Mouse (Mus musculus) E14TG2a.4 (cell line): ENCODE data around the gene Slc9a9.

ENCODE experiments used
- H3K27me3 ChIP-seq: 2 replicates; pipeline ENCODE4 v1.6.1; 2014; ENCODE audit warnings: low read length, control low read depth; ENCODE audit not compliant: insufficient read depth
- H3K36me3 ChIP-seq: 2 replicates; pipeline ENCODE4 v1.6.1; 2014; ENCODE audit warnings: low read length, control low read depth; ENCODE audit not compliant: insufficient read depth
- H3K4me1 ChIP-seq: replicated peaks from 2 replicates; pipeline ENCODE4 v1.6.1; 2014; ENCODE audit warnings: low read depth, low read length, control low read depth
- H3K4me3 ChIP-seq: replicated peaks from 2 replicates; pipeline ENCODE4 v1.5.1; 2014; ENCODE audit warnings: mild to moderate bottlenecking, low read length
- H3K9me3 ChIP-seq: 2 replicates; pipeline ENCODE4 v1.6.1; 2014; ENCODE audit warnings: low read length, control low read depth
- CTCF ChIP-seq: conservative IDR thresholded peaks from 2 replicates; pipeline ENCODE4 v1.5.1; 2014; ENCODE audit warnings: low read length
- NANOG ChIP-seq: IDR thresholded peaks from 2 replicates; pipeline ENCODE4 v1.6.1; 2014; ENCODE audit warnings: borderline replicate concordance, low read length, mixed read lengths
- POU5F1 ChIP-seq: IDR thresholded peaks from 2 replicates; pipeline ENCODE4 v1.6.1; 2014; ENCODE audit warnings: low read length, borderline replicate concordance

The Slc9a9 gene

GRCm38 (mm10) chr9:95208681-95209080 is 539.0 kb downstream of the Slc9a9 start:
- no peak for TF ChIP-seq CTCF
- no peak for TF ChIP-seq POU5F1
- no peak for TF ChIP-seq NANOG
- no peak overlapping the region for H3K4me3 ChIP-seq
- H3K9me3 ChIP-seq, result no peaks in the 10 kb centered on the region
- H3K36me3 ChIP-seq, result no peaks in the 10 kb centered on the region
- H3K27me3 ChIP-seq, result no peaks in the 10 kb centered on the region
- H3K4me1 ChIP-seq, result no peaks in the 10 kb centered on the region

GRCm38 (mm10) chr9:95220009-95220408 is 550.3 kb downstream of the Slc9a9 start:
- no peaks in the 10 kb centered on the region for H3K27me3 ChIP-seq
- no peak for TF ChIP-seq NANOG
- no peak for TF ChIP-seq CTCF
- no peak for TF ChIP-seq POU5F1
- no peaks in the 10 kb centered on the region for H3K36me3 ChIP-seq
- H3K4me3 ChIP-seq, result no peak overlapping the region
- H3K4me1 ChIP-seq, result no peaks in the 10 kb centered on the region
- no peaks in the 10 kb centered on the region for H3K9me3 ChIP-seq

GRCm38 (mm10) chr9:95221310-95221709 is 551.6 kb downstream of the Slc9a9 start:
- Histone ChIP-seq H3K27me3 (no peaks in the 10 kb centered on the region), H3K4me1 (no peaks in the 10 kb centered on the region), H3K9me3 (no peaks in the 10 kb centered on the region), H3K4me3 (no peak overlapping the region), H3K36me3 (no peaks in the 10 kb centered on the region)
- no peak for TF ChIP-seq CTCF
- no peak for TF ChIP-seq POU5F1
- TF ChIP-seq NANOG, result no peak

- TF ChIP-seq CTCF (no peak), POU5F1 (no peak), NANOG (no peak)
- H3K36me3 ChIP-seq, result no peaks in the 10 kb centered on the region
- H3K9me3 ChIP-seq, result no peaks in the 10 kb centered on the region
- H3K4me1 ChIP-seq, result no peaks in the 10 kb centered on the region
- no peak overlapping the region for H3K4me3 ChIP-seq
- no peaks in the 10 kb centered on the region for H3K27me3 ChIP-seq
These were observed 557.3 kb downstream of the Slc9a9 start for GRCm38 (mm10) chr9:95226986-95227385.

- Histone ChIP-seq H3K27me3 (no peaks in the 10 kb centered on the region), H3K36me3 (no peaks in the 10 kb centered on the region), H3K4me1 (no peaks in the 10 kb centered on the region), H3K9me3 (no peaks in the 10 kb centered on the region), H3K4me3 (no peak overlapping the region)
- no peak for TF ChIP-seq NANOG
- TF ChIP-seq CTCF, result no peak
- no peak for TF ChIP-seq POU5F1
These were observed 558.4 kb downstream of the Slc9a9 start for GRCm38 (mm10) chr9:95228123-95228522.

GRCm38 (mm10) chr9:95229147-95229546 is 559.4 kb downstream of the Slc9a9 start:
- Histone ChIP-seq H3K36me3 (no peaks in the 10 kb centered on the region), H3K27me3 (no peaks in the 10 kb centered on the region), H3K9me3 (no peaks in the 10 kb centered on the region), H3K4me3 (no peak overlapping the region), H3K4me1 (no peaks in the 10 kb centered on the region)
- no peak for TF ChIP-seq POU5F1
- TF ChIP-seq NANOG, result no peak
- no peak for TF ChIP-seq CTCF

- H3K27me3 ChIP-seq, result 0 out of 2 replicates have a peak, but pooled peaks cover 4% of the 10 kb centered on the region
- H3K9me3 ChIP-seq, result peaks cover 19% of the 10 kb centered on the region
- no peak overlapping the region for H3K4me3 ChIP-seq
- TF ChIP-seq POU5F1, result no peak
- no peak for TF ChIP-seq CTCF
- TF ChIP-seq NANOG, result no peak
- no peaks in the 10 kb centered on the region for H3K36me3 ChIP-seq
- no peaks in the 10 kb centered on the region for H3K4me1 ChIP-seq
These were observed 570.2 kb downstream of the Slc9a9 start for GRCm38 (mm10) chr9:95239900-95240299.

- no peak for TF ChIP-seq CTCF
- no peak for TF ChIP-seq NANOG
- no peak for TF ChIP-seq POU5F1
- Histone ChIP-seq H3K9me3 (no peaks in the 10 kb centered on the region), H3K4me1 (no peaks in the 10 kb centered on the region), H3K27me3 (0 out of 2 replicates have a peak, but pooled peaks cover 4% of the 10 kb centered on the region), H3K4me3 (no peak overlapping the region), H3K36me3 (no peaks in the 10 kb centered on the region)
These were observed 573.0 kb downstream of the Slc9a9 start for GRCm38 (mm10) chr9:95242628-95243195.

- H3K27me3 ChIP-seq, result no peaks in the 10 kb centered on the region
- no peaks in the 10 kb centered on the region for H3K9me3 ChIP-seq
- no peaks in the 10 kb centered on the region for H3K4me1 ChIP-seq
- no peaks in the 10 kb centered on the region for H3K36me3 ChIP-seq
- H3K4me3 ChIP-seq, result no peak overlapping the region
- no peak for TF ChIP-seq POU5F1
- no peak for TF ChIP-seq NANOG
- TF ChIP-seq CTCF, result no peak
These were observed 584.5 kb downstream of the Slc9a9 start for GRCm38 (mm10) chr9:95254162-95254561.
